ENCODE assay signal across 10 mouse cellular contexts in the genomic region with DNA sequence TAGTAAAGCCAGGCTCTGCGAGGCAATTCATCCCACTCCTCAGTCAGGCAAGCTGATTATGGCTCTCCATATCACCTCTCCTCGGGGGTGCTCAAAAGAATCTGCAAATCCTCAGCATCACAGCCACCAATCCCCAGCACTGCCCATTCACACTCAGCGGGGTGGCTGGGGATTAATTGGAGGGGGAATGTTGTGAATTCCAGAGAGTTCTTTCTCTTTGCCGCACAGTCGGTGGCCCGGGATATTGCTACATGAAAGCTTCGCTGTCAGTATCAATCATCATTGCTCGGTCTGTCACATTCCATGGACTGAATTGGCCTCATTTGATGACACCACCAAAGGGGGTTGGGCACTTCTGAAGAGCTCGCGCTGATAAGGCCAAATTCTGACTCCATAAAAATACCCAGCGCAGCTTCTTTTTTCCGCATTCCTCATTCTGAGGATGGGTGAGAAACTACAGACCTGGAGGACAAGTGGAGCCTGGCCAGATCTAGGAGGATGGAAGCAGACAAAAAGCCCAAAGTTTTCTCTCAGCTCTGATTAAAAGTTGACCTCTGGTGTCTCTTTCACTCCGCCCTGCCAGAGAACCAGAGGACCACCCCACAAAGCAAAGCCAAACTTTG. TPM values are rescaled to one million over a fixed set of nuclear protein-coding genes. Genes with fewer than 3 reads are reported as not detected.
DNase-seq lines count a peak whose midpoint lies in the region; ATAC-seq and TF ChIP-seq lines count a peak whose summit lies in the region.
"Had no signal": no experiment of that assay in that cellular context is flagged by ENCODE, and none has a peak within 500 bp of the region (broad histone marks: within the 10 kb centered on the region; RNA-seq: fewer than 3 reads in every experiment).

No protein-coding gene starts in this region.

- no peak for DNase-seq in heart, postnatal 4 days
- peak; percentile 86 for DNase-seq in brain, embryonic 14.5 days (ENCODE audit: low read depth)
- peak; percentile 53 for DNase-seq in hindbrain, embryonic 11.5 days (ENCODE audit: low spot score)
- no peak for DNase-seq in urinary bladder, postnatal 14 days (ENCODE audit: low spot score)
- DNase-seq in MN1 (ENCODE audit: low spot score), result no peak
- DNase-seq in layer of hippocampus, postnatal 36 days, result no peak
- DNase-seq: liver, postnatal 0 days had no signal

- no peak for ATAC-seq in heart, embryonic 16.5 days (replicated peaks; ENCODE audit: extremely low read depth, insufficient read depth, low FRiP score)
- peak; percentile 84 for ATAC-seq in hindbrain, embryonic 11.5 days (ENCODE audit: low FRiP score)
- ATAC-seq in midbrain, embryonic 15.5 days (replicated peaks), result peak; percentile 91
- ATAC-seq: liver, postnatal 0 days had no signal

- no peak for TF ChIP-seq CTCF in brain, embryonic 14.5 days (IDR thresholded peaks at IDR 0.05; ENCODE audit: borderline replicate concordance, extremely low read depth, insufficient read depth, insufficient read length)

- 0 out of 2 replicates have a peak overlapping the region, but pooled peaks have one; percentile 3 for H3K9ac ChIP-seq in heart, embryonic 16.5 days (ENCODE audit: low read length)
- H3K9ac ChIP-seq in hindbrain, embryonic 11.5 days (ENCODE audit: low read depth, low read length), result no peak overlapping the region
- H3K9ac ChIP-seq in midbrain, embryonic 15.5 days, result no peak overlapping the region
- H3K9ac ChIP-seq: liver, postnatal 0 days had no signal

- WGBS in heart, embryonic 16.5 days, result 7% methylated on average over 13 of the region's 13 CpGs
- 6% methylated on average over 13 of the region's 13 CpGs for whole genome bisulfite sequencing in hindbrain, embryonic 11.5 days
- WGBS in midbrain, embryonic 15.5 days, result 5% methylated on average over 13 of the region's 13 CpGs

- H3K4me2 ChIP-seq in heart, embryonic 16.5 days (ENCODE audit: low read depth, low read length), result peak overlapping the region; percentile 56
- no peak overlapping the region for H3K4me2 ChIP-seq in hindbrain, embryonic 11.5 days (replicated peaks; ENCODE audit: low read depth, low read length)
- peak overlapping the region; percentile 27; the same call in 1 of the 2 replicates for H3K4me2 ChIP-seq in midbrain, embryonic 15.5 days

- H3K36me3 ChIP-seq in heart, embryonic 16.5 days (ENCODE audit: control insufficient read depth, insufficient read depth), result no peaks in the 10 kb centered on the region
- H3K36me3 ChIP-seq in hindbrain, embryonic 11.5 days (ENCODE audit: control insufficient read depth, insufficient read depth, low read length), result no peaks in the 10 kb centered on the region
- no peaks in the 10 kb centered on the region for H3K36me3 ChIP-seq in midbrain, embryonic 15.5 days (replicated peaks)

- no peaks in the 10 kb centered on the region for H3K9me3 ChIP-seq in heart, embryonic 16.5 days (replicated peaks; ENCODE audit: control insufficient read depth, low read length)
- no peaks in the 10 kb centered on the region for H3K9me3 ChIP-seq in hindbrain, embryonic 11.5 days (ENCODE audit: control insufficient read depth, low read length)
- H3K9me3 ChIP-seq in midbrain, embryonic 15.5 days, result no peaks in the 10 kb centered on the region

- no peak for TF ChIP-seq POLR2A in brain, embryonic 14.5 days (IDR thresholded peaks at IDR 0.05; ENCODE audit: borderline replicate concordance, extremely low read depth, insufficient read depth, insufficient read length, poor library complexity, severe bottlenecking)

- H3K27me3 ChIP-seq in heart, embryonic 16.5 days (ENCODE audit: control insufficient read depth, insufficient read depth, low read length), result no peaks in the 10 kb centered on the region
- no peaks in the 10 kb centered on the region for H3K27me3 ChIP-seq in hindbrain, embryonic 11.5 days (ENCODE audit: control insufficient read depth, insufficient read depth, low read length)
- no peaks in the 10 kb centered on the region for H3K27me3 ChIP-seq in midbrain, embryonic 15.5 days (replicated peaks)
- H3K27me3 ChIP-seq: CH12.LX had no signal

- no peak overlapping the region for H3K27ac ChIP-seq in heart, embryonic 16.5 days (ENCODE audit: low read length)
- no peak overlapping the region for H3K27ac ChIP-seq in hindbrain, embryonic 11.5 days (ENCODE audit: low read depth, low read length)
- no peak overlapping the region for H3K27ac ChIP-seq in midbrain, embryonic 15.5 days

- H3K4me1 ChIP-seq in heart, embryonic 16.5 days (ENCODE audit: control insufficient read depth, insufficient read depth, low read length), result 0 out of 2 replicates have a peak, but pooled peaks cover 2% of the 10 kb centered on the region
- H3K4me1 ChIP-seq in hindbrain, embryonic 11.5 days (replicated peaks; ENCODE audit: control insufficient read depth, insufficient read depth, low read length), result no peaks in the 10 kb centered on the region
- peaks cover 9% of the 10 kb centered on the region for H3K4me1 ChIP-seq in midbrain, embryonic 15.5 days

- H3K4me3 ChIP-seq in heart, embryonic 16.5 days (ENCODE audit: low read length), result peak overlapping the region; percentile 29
- no peak overlapping the region for H3K4me3 ChIP-seq in hindbrain, embryonic 11.5 days (ENCODE audit: low read depth, low read length)
- no peak overlapping the region for H3K4me3 ChIP-seq in midbrain, embryonic 15.5 days

RNA-seq across cellular contexts. Expression of gene Wls, which starts 57.1 kb away (rescaled TPM):
- 128 and 131 TPM in 2 replicates for polyA plus RNA-seq in heart, embryonic 16.5 days (2015; fragmentation: Nextera tagmentation; extraction: Ambion mirVana)
- 100 to 1,000 TPM; 116 TPM for total RNA-seq in heart, postnatal 4 days (2021)
- polyA plus RNA-seq in brain, embryonic 14.5 days (2012; rRNA removed), result 37.4 and 56.1 TPM in 2 replicates
- 158 and 160 TPM in 2 replicates for polyA plus RNA-seq in hindbrain, embryonic 11.5 days (2014; fragmentation: Nextera tagmentation; extraction: Ambion mirVana)
- polyA plus RNA-seq in midbrain, embryonic 15.5 days (2015; fragmentation: Nextera tagmentation; extraction: Ambion mirVana), result 80.8 and 81.9 TPM in 2 replicates
- 10 to 100 TPM; 20.6 to 22.2 TPM for total RNA-seq in layer of hippocampus, postnatal 36 days (2021)
- total RNA-seq: CH12.LX had no signal

Comparison
In these comparisons a context has a peak if more than half of its experiments do, and no peak if none do; other contexts are left out.
1. DNase-seq: peak in brain, embryonic 14.5 days (single experiment) and hindbrain, embryonic 11.5 days (single experiment); none in heart, postnatal 4 days (single experiment), urinary bladder, postnatal 14 days (single experiment), MN1 (single experiment) and layer of hippocampus, postnatal 36 days (0 of 2).